Mouse (Mus musculus): ENCODE measurements around the gene Atraid.

Atraid gene

DNA sequence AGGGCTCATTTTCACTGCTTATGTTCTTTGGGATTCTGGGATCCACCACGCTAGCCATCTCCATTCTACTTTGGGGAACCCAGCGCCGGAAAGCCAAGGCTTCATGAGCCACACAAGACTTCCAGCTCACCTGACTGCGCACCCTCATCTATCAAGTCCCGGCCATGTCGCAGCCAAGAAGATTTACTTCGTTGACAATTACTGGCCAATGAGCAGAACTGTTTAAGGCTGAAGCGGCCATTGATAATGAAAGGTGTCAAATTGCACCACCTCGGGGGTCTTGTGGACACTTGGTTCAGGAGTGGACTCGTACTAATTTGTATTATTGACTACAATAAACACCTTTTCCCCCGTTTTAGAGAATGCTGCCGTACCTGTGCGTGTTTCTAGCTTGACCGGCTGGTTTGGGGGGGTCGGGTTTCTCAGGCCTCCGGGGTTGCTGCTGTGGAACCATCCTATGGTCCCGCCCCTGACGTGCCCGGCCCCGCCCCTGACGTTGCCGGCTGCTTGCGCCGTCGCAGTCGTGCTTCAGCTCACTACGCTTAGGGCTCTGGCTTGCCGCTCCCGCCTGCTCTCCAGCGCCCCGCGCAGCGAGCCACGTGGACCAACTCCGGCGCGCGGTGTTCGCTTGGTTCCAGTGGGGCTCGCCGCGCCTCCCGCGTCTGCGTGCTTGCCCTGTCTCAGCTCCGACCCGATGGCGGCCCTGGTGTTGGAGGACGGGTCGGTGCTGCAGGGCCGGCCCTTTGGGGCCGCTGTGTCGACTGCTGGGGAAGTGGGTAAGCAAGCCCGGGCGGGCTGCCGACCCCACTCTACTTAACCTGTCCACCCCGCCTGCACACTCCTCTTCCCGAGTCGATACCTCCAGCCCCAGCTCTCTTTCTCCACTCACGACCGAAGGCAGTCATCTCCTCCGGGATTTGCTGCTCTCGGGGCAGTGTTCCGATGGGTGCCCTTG lies 6.4 kb downstream of the Atraid start, which contains the start of gene Cad:
Cad (plus strand) TSS at position 520 of the 955 bp plus-strand sequence.
- peak; percentile 90 for DNase-seq (ENCODE audit: low spot score)

DNA sequence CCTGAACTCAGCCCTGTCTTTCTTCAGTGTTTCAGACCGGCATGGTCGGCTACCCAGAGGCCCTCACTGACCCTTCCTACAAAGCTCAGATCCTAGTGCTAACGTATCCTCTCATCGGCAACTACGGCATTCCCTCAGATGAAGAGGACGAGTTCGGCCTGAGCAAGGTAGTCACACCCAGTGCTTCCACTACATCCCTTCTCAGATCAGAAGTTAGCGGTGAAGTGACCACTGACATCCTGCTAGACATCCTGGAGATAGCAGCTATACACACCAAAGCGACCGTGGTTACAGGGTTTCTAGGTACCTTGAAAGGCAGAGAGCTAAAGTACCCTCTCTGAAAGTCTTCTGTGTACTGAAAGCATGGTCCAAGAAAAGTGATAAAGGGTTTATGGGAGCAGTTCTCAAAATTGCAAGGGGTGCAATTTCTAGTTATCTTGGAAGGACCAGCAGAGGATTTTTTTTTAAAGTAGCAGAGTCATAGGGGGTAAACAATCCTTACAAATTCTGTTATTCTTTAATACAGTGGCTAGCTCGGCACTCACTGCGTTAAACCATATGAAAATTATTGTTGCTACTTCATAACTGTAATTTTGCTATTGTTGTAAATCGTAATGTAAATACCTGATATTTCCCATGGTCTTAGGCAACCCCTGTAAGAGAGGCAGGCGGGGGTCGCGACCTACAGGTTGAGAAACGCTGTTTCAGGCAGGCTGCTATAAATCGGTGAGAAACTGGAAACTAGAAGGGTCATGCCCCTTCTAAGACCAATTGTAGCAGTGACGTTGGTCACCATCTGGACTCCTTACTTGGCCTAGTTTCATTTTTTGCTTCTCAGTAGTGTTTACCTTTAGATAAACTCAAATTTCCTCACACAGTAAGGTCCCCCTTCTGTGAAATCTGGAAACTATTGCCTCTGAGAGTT lies 7.4 kb downstream of the Atraid start:
- DNase-seq (ENCODE audit: low spot score), result no peak

DNA sequence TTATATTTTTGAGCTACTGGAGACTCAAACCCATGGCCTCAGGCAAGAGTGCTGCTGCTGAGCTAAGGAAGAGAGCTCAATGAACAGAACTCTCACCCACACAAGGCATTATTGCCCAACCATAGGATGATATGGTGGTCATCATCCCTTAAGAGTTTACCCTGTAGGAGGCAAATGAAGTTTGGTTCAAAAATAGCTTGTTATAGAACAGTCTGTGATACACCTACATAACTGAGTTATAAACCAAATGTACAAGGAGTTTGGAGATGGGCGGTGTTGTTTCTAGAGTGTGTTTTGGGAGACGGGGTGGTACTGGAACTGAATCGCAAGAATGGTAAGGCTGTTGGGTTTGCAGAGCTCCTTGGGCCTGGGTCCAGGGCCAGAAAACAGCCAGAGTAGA lies 21.7 kb downstream of the Atraid start:
- DNase-seq (ENCODE audit: low spot score), result no peak

DNA sequence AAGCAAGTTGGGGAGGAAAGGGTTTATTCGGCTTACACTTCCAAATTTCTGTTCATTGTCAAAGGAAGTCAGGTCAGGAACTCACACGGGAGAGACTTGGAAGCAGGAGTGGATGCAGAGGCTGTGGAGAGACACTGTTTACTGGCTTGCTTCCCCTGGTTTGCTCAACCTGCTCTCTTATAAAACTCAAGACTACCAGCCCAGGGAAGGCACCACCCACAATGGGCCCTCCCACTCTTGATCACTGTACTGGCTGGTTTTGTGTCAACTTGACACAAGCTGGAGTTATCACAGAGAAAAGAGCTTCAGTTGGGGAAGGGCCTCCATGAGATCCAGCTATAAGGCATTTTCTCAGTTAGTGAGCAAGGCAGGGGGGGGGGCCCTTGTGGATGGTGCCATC lies 22.9 kb downstream of the Atraid start:
- no peak for DNase-seq (ENCODE audit: low spot score)

DNA sequence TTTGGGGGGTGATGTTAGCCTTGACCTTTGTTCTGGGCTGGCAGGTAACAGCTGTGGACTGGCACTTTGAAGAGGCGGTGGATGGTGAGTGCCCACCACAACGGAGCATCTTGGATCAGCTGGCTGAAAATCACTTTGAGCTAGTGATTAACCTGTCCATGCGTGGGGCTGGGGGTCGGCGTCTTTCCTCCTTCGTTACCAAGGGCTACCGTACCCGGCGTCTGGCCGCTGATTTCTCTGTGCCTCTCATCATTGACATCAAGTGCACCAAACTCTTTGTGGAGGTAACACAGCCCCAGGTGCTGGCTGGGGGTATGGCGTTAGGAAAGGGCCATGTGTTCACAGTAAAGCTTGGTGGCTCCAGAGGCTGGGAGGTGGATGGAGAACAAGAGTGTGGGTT lies 23.7 kb downstream of the Atraid start:
- no peak for DNase-seq (ENCODE audit: low spot score)

DNA sequence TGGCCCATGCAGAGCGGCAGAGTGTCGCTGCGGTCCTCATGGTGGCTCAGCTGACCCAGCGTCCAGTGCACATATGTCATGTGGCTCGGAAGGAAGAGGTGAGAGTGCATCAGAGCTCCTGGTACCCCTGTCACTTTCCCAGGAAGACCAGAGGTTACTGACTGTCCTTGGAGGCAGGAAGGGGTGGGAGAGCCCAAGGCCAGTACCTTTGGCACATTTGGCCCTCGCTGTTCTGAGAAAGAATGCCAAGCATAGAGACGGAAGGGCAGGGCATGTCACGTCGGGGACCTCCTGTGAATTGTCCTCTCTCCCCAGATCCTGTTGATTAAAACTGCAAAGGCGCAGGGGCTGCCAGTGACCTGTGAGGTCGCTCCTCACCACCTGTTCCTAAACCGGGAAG lies 25.1 kb downstream of the Atraid start:
- no peak for DNase-seq (ENCODE audit: low spot score)

DNA sequence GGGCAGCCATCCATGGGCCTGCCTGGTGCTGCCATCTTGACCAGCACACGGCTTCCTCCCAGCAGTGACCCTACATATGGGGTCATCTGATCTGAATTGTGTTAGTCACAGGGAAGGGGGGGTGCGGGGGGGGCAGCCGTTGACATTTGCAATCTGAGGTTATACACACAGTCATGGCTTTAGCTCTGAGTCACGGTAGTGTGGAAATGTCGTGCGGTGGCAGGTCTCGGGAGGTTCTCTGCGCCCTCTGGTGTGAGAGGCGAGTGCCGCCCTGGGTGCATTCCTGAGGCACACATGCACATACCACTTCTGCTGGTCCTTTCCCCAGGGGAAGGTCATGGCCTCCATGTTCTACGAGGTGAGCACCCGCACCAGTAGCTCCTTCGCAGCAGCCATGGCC lies 28.2 kb downstream of the Atraid start:
- DNase-seq (ENCODE audit: low spot score), result no peak

DNA sequence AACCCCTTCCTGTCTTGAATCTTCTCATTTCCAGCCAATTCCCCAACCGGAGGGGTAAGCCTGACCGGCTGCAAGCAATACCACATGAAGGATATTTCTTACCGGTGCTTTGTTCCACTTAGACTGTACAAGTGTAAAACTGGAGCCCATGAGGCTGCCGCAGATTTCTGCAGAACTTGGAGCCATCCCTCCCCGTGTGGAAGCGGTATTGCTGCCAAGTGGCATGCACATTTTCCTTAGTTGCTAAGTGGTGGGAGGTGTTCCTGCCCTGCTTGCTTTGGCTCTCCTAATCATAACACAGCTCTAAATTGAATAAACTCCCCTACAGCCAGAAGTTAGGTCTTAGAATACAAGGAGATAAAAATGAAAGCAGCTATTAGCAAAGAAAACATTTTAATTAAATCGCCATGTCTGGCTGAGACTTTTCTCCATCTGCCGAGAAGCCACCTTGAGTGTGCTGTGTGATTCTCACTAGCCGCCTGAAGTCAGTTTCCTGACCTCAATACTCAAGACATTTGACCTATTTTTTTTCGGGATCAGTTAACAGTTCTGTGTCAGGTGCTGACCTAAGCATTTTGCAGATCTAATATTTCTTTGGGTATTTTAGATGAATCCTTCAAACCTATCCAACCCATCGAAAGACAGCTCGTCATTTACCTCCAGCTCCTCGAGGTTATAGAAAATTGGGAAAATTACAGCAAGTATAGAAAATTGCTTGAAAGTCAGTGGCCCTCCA lies 32.1 kb downstream of the Atraid start:
- DNase-seq (ENCODE audit: low spot score), result no peak

DNA sequence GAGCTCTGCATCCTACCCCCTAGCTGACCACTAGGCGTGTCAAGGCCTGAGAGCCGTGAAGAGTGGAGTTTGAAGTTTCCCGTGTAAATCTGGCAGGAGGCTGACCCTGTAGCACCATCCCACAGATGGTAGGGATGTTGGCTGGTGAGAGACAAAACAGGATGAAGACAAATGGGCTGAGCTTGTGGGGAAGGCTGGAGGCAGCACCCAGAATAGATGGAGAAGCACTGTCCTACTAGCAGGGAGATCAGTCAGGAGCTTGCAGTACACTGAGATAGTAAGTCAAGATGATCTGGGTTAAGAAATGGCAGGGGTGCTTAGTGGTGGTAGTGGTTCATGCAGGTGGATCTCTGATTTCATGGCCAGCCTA lies 32.7 kb downstream of the Atraid start:
- no peak for DNase-seq (ENCODE audit: low spot score)

DNA sequence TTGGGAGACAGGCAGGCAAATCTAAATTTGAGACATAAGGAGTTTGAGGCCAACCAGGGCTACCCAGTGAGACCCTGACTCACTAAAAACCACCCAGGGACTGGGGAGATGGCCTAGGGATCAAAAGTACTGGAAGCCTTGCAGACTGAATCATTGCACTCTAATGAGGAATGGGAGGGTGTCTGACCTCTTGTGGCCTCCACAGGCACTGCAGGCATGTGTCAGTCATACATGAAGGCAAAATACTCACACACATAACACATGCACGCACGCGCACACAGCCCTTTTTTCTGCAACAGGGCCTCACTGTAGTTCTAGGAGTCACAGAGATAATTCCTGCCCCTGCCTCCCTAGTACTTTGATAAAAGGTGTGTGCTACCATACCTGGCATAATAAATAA lies 33.3 kb downstream of the Atraid start:
- DNase-seq (ENCODE audit: low spot score), result no peak

DNA sequence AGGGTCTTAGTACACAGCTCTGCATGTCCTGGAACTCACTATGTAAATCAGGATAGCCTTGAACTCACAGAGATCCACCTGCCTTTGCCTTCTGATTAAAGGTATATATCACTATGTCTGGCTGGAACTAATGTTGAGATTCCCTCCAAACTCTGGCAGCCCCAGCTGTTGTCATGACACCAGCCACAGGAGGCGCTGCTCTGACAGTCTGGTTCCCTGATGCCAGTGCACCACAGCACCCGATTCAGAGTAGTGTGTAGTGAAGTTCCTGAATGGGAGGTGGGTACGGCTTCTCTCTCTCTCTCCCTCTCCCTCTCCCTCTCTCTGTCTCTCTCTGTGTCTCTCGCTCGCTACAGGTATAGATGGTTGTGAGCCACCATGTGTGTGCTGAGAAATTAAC lies 34.2 kb downstream of the Atraid start:
- peak; percentile 46 for DNase-seq (ENCODE audit: low spot score)

DNA sequence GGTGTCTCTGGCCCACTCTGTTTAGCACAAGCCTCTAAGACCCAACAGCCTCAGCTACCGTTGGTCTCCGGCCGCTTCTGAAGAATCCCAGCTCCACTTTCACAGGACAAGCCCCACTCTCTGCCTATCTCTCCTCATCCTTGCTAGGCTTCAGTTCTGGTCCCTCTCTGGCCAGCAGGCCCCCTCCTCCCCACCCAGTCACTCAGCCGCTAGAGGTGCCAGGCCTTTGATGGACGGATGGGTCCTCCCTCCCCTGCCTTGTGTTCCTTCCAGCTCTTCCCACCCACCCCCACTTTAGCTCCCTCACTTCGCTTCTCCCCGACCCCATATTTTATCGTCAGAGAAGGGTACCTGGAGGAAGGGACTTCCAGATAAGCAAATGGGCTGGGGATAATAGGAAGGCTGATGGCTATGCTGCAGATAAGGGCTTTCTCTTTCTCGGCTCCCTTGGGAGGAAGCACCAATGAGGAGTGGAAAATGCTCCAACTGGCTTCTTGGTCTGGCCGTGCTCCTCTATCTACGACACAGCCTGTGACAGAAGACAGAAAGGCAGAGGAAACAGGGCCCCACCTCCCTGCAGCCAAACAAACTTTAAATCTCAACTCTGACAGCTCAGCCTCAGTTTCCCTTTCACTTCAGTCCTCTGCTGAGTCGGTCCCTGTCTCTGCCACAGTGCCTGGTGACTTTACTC lies 35.0 kb downstream of the Atraid start:
- no peak for DNase-seq (ENCODE audit: low spot score)

DNA sequence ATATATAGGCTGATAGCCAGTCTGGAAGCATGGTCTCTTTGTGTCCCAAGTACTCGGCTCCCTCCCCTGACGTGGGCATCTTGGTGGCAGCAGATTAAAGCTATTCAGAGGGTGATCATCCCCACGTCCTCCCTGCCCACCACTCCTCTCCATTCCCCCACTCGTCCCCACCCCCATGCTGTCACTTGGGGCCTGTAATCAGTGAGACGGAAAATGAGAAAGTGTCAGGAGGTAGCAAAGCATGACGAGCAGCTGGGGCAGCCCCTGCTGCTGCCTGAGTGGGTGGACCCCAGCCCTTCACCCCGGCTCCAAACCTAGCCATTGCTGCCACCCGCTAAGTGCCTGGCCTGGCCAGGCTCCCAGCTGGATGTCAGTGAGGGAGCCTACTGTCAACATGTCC lies 35.8 kb downstream of the Atraid start:
- no peak for DNase-seq (ENCODE audit: low spot score)

DNA sequence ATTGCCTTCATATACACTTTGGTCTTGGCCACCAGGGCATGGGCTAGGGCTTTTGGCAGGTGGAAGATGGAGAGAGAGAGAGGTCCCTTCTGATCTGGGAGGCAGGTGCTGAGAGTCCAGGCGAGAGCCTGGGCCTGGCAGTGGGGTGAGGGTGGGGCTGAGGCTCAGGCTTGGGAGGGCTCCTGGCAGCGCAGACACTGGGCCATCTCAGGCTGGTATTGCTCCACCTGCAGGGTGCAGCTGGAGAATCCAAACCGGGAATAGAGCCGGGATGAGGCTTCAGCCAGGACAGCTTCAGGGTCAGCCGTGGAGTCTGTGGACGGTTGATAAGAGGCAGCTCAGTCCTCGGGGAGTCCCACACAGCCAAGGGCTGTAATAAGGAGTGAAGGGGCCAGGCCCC lies 38.5 kb downstream of the Atraid start:
- no peak for DNase-seq (ENCODE audit: low spot score)

DNA sequence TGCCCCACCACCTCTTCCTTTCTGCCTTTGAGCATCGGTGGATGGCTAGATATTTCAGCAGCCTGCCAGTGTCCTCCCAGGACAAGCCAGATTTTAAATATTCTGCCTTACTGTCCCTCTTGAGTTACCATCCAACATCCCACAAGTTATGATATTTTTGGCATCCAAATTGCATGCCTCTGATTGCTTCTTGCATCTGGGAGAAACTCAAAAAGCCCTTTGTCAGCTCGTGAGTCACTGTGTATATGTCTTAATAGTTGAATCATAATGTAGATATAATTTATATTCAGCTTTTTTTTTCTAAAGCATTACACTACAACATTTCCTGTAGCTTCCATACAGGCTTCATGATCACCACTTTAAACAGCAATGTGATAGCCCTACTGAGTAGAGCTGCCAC lies 39.0 kb downstream of the Atraid start:
- DNase-seq (ENCODE audit: low spot score), result no peak

DNA sequence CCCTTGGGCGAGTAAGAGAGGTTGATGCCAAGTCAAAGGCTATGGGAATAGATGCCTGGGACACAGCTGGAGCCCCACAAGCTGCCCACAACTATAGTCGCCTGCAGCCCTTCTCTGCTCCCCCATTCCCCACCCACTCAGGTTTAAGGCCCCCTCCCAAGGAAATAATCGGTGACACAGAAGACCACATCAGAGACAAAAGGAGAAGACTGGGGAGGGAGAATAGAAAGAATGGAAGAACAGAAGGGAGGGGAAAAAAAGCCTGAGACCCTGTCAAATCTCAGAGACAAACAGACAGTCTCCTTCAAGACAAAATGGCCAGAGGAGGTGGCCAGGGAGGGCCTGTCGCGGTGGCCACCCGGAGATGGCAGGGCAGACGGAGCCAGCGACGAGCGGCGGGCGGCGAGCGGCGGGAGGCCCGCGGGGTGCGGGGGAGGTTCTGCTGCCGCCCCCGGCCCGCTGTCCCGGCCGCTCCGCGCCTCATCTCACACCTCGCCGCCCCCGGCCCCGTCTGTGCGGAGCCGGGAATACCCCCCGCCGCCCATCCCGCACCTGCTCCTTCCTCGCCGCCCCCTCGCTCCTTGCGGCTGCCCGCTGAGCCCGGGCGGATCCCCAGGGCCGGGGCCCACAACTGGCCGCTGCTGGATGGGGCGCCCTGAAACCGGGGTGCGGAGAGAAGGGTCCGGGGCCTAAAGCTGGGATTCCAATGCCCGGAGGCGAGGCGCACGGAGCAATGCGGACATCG lies 44.3 kb downstream of the Atraid start:
- no peak for DNase-seq (ENCODE audit: low spot score)

DNA sequence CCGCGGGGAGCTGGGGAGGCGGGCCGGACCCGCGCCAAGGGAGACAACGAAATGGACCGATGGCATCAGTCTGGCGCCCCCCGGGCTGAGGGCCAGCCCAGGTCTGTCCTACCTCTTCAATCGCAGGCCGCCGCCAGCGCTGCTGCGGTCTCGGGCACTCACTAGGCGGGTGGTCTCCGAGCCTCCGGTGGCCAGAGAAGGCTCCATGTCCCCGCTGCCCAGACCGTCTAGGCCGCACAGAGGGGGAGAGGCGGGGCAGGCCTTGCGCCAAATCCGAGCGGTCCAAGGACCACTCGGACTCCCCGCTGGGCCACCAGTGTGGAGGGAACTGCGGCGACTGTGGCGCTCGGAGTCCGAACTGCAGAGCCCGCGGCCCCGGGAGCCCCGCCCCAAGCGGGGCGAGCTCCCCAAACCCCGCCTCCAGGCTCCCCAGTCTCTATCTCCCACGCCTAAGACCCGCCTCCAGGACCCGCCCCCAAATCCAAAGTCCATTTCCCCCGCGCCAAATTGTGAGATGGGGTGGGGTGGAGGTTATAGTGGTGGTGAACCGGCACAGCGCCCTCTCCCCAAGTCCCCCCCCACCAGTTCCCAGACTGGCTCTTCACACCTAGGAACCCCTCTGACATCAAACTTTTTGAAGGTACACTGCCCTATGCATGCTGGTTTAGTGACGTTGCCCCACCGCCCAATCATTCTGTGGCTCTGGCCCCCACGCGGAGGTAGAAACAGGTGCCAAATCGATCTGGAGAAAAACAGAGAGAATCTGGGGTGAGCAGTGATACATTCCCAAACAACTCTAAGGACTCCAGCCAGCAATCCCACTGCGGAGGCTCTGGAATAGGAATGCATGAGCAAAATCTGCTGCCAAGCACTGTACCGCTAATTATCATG lies 45.3 kb downstream of the Atraid start:
- no peak for DNase-seq (ENCODE audit: low spot score)

DNA sequence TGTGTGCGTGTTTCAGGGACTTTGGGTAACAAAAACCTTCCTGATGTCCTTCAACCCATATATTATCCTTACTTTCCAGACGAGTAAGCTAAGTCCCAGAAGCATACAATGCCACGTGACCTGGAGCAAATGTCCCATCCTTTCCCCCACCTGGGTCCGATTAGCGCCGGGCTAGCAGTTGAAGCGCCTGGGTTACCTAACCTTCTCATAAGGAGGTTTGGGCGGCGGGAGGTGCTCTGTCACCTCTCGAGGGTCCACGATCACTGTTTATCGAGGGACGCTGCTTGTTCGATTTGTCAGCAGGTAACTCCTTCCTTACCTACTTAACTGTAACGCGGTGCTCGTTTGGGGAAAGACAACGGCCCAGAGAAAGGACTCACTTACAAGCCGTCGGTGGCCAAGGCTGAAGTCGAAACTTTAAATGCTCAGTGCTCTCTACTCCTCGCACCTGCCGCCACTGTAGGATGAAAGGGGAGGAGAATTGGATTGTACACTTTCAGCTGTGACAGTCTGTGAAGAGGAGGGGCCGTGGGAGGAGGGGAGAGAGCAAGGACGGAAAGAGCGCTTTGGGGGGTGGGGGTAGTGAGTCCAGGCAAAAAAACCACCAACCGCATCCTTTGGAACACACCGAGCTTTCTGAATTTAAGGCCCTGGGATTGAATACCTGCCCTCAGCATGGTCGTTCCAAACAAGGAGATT lies 46.1 kb downstream of the Atraid start:
- no peak for DNase-seq (ENCODE audit: low spot score)
